Mouse (Mus musculus): ENCODE measurements around the gene 4930452B06Rik. TPM values are rescaled to one million over a fixed set of nuclear protein-coding genes. Genes with fewer than 3 reads are reported as not detected.

Gene 4930452B06Rik
- polyA plus RNA-seq, 1 experiment from 2014 or later: 4.6 TPM

GRCm38 (mm10) chr14:8514071-8514470 lies 152.0 kb downstream of the 4930452B06Rik start:
- H3K27ac ChIP-seq: no peak overlapping the region
- no peak overlapping the region for H3K9ac ChIP-seq
- no peaks in the 10 kb centered on the region for H3K27me3 ChIP-seq
- 94% methylated on average over 3 of the region's 3 CpGs for WGBS
- H3K4me2 ChIP-seq: no peak overlapping the region
- no peak overlapping the region for H3K4me3 ChIP-seq
- no peaks in the 10 kb centered on the region for H3K9me3 ChIP-seq
- H3K4me1 ChIP-seq (replicated peaks): no peaks in the 10 kb centered on the region
- no peaks in the 10 kb centered on the region for H3K36me3 ChIP-seq
- ATAC-seq (ENCODE audit: low FRiP score): no peak

GRCm38 (mm10) chr14:8511276-8511675 lies 154.8 kb downstream of the 4930452B06Rik start:
- H3K27ac ChIP-seq: no peak overlapping the region
- no peaks in the 10 kb centered on the region for H3K9me3 ChIP-seq
- no peak overlapping the region for H3K9ac ChIP-seq
- no peaks in the 10 kb centered on the region for H3K4me1 ChIP-seq (replicated peaks)
- H3K27me3 ChIP-seq: no peaks in the 10 kb centered on the region
- no peaks in the 10 kb centered on the region for H3K36me3 ChIP-seq
- ATAC-seq (ENCODE audit: low FRiP score): no peak
- WGBS: 80% methylated on average over 4 of the region's 4 CpGs
- H3K4me3 ChIP-seq: no peak overlapping the region
- H3K4me2 ChIP-seq: no peak overlapping the region

GRCm38 (mm10) chr14:8510288-8510959 lies 155.6 kb downstream of the 4930452B06Rik start:
- Histone ChIP-seq H3K27ac (no peak overlapping the region), H3K36me3 (no peaks in the 10 kb centered on the region), H3K9me3 (no peaks in the 10 kb centered on the region), H3K4me3 (no peak overlapping the region), H3K27me3 (no peaks in the 10 kb centered on the region), H3K9ac (no peak overlapping the region), H3K4me1 (replicated peaks) (no peaks in the 10 kb centered on the region), H3K4me2 (no peak overlapping the region)
- 93% methylated on average over 10 of the region's 10 CpGs for WGBS
- ATAC-seq (ENCODE audit: low FRiP score): no peak

- no peak for ATAC-seq (ENCODE audit: low FRiP score)
Observed at GRCm38 (mm10) chr14:8508669-8509068, 157.4 kb downstream of the 4930452B06Rik start.

GRCm38 (mm10) chr14:8504206-8504605 lies 161.8 kb downstream of the 4930452B06Rik start:
- Histone ChIP-seq H3K4me2 (no peak overlapping the region), H3K4me3 (no peak overlapping the region), H3K27me3 (no peaks in the 10 kb centered on the region), H3K27ac (no peak overlapping the region), H3K4me1 (replicated peaks) (no peaks in the 10 kb centered on the region), H3K9me3 (no peaks in the 10 kb centered on the region), H3K9ac (no peak overlapping the region), H3K36me3 (no peaks in the 10 kb centered on the region)
- no peak for ATAC-seq (ENCODE audit: low FRiP score)
- 88% methylated on average over 2 of the region's 2 CpGs for WGBS

More at GRCm38 (mm10) chr14:8508669-8509068, 157.4 kb downstream of the 4930452B06Rik start:
- Histone ChIP-seq H3K36me3 (no peaks in the 10 kb centered on the region), H3K4me1 (replicated peaks) (no peaks in the 10 kb centered on the region), H3K4me2 (no peak overlapping the region), H3K9ac (no peak overlapping the region), H3K27ac (no peak overlapping the region), H3K4me3 (no peak overlapping the region), H3K9me3 (no peaks in the 10 kb centered on the region), H3K27me3 (no peaks in the 10 kb centered on the region)

- no peak overlapping the region for H3K9ac ChIP-seq
- no peak overlapping the region for H3K4me2 ChIP-seq
- H3K27me3 ChIP-seq: no peaks in the 10 kb centered on the region
- WGBS: 92% methylated on average over 3 of the region's 3 CpGs
- H3K36me3 ChIP-seq: no peaks in the 10 kb centered on the region
- no peak overlapping the region for H3K27ac ChIP-seq
- H3K9me3 ChIP-seq: no peaks in the 10 kb centered on the region
- no peaks in the 10 kb centered on the region for H3K4me1 ChIP-seq (replicated peaks)
- H3K4me3 ChIP-seq: no peak overlapping the region
- no peak for ATAC-seq (ENCODE audit: low FRiP score)
Observed at GRCm38 (mm10) chr14:8503345-8503744, 162.7 kb downstream of the 4930452B06Rik start.

GRCm38 (mm10) chr14:8502496-8502895 lies 163.5 kb downstream of the 4930452B06Rik start:
- Histone ChIP-seq H3K36me3 (no peaks in the 10 kb centered on the region), H3K27ac (no peak overlapping the region), H3K4me1 (replicated peaks) (no peaks in the 10 kb centered on the region), H3K9ac (no peak overlapping the region), H3K27me3 (no peaks in the 10 kb centered on the region), H3K4me3 (no peak overlapping the region), H3K9me3 (no peaks in the 10 kb centered on the region), H3K4me2 (no peak overlapping the region)
- WGBS: 92% methylated on average over 5 of the region's 5 CpGs
- no peak for ATAC-seq (ENCODE audit: low FRiP score)

- ATAC-seq (ENCODE audit: low FRiP score): no peak
- Histone ChIP-seq H3K27me3 (no peaks in the 10 kb centered on the region), H3K36me3 (no peaks in the 10 kb centered on the region), H3K4me2 (no peak overlapping the region), H3K4me1 (replicated peaks) (no peaks in the 10 kb centered on the region), H3K4me3 (no peak overlapping the region), H3K9me3 (no peaks in the 10 kb centered on the region), H3K27ac (no peak overlapping the region), H3K9ac (no peak overlapping the region)
- WGBS: 97% methylated on average over 2 of the region's 2 CpGs
Observed at GRCm38 (mm10) chr14:8495691-8496090, 170.3 kb downstream of the 4930452B06Rik start.

GRCm38 (mm10) chr14:8494952-8495351 lies 171.1 kb downstream of the 4930452B06Rik start:
- H3K27me3 ChIP-seq: no peaks in the 10 kb centered on the region
- H3K36me3 ChIP-seq: no peaks in the 10 kb centered on the region
- H3K9ac ChIP-seq: no peak overlapping the region
- H3K9me3 ChIP-seq: no peaks in the 10 kb centered on the region
- H3K4me3 ChIP-seq: no peak overlapping the region
- H3K4me2 ChIP-seq: no peak overlapping the region
- 70% methylated on average over 4 of the region's 4 CpGs for WGBS
- no peak overlapping the region for H3K27ac ChIP-seq
- no peaks in the 10 kb centered on the region for H3K4me1 ChIP-seq (replicated peaks)
- no peak for ATAC-seq (ENCODE audit: low FRiP score)

- H3K4me3 ChIP-seq: no peak overlapping the region
- H3K9ac ChIP-seq: no peak overlapping the region
- 74% methylated on average over 1 of the region's 1 CpGs for WGBS
- ATAC-seq (ENCODE audit: low FRiP score): no peak
- no peaks in the 10 kb centered on the region for H3K36me3 ChIP-seq
- no peaks in the 10 kb centered on the region for H3K4me1 ChIP-seq (replicated peaks)
- H3K9me3 ChIP-seq: no peaks in the 10 kb centered on the region
- H3K4me2 ChIP-seq: no peak overlapping the region
- no peak overlapping the region for H3K27ac ChIP-seq
- H3K27me3 ChIP-seq: no peaks in the 10 kb centered on the region
Observed at GRCm38 (mm10) chr14:8494260-8494659, 171.8 kb downstream of the 4930452B06Rik start.

- H3K27me3 ChIP-seq: no peaks in the 10 kb centered on the region
- H3K9me3 ChIP-seq: no peaks in the 10 kb centered on the region
- 67% methylated on average over 5 of the region's 5 CpGs for WGBS
- no peak for ATAC-seq (ENCODE audit: low FRiP score)
- no peak overlapping the region for H3K4me3 ChIP-seq
- no peak overlapping the region for H3K4me2 ChIP-seq
- no peak overlapping the region for H3K9ac ChIP-seq
- no peak overlapping the region for H3K27ac ChIP-seq
- no peaks in the 10 kb centered on the region for H3K36me3 ChIP-seq
- H3K4me1 ChIP-seq (replicated peaks): peaks cover 6% of the 10 kb centered on the region
Observed at GRCm38 (mm10) chr14:8478098-8478497, 187.9 kb downstream of the 4930452B06Rik start.

GRCm38 (mm10) chr14:8477348-8477747 lies 188.7 kb downstream of the 4930452B06Rik start:
- no peak overlapping the region for H3K9ac ChIP-seq
- WGBS: 69% methylated on average over 8 of the region's 8 CpGs

GRCm38 (mm10) chr14:8476606-8477005 lies 189.4 kb downstream of the 4930452B06Rik start:
- peaks cover 6% of the 10 kb centered on the region for H3K4me1 ChIP-seq (replicated peaks)
- no peaks in the 10 kb centered on the region for H3K9me3 ChIP-seq
- H3K27me3 ChIP-seq: no peaks in the 10 kb centered on the region
- no peaks in the 10 kb centered on the region for H3K36me3 ChIP-seq
- 57% methylated on average over 3 of the region's 3 CpGs for WGBS
- no peak overlapping the region for H3K4me3 ChIP-seq
- H3K4me2 ChIP-seq: no peak overlapping the region
- H3K9ac ChIP-seq: no peak overlapping the region
- ATAC-seq (ENCODE audit: low FRiP score): no peak
- no peak overlapping the region for H3K27ac ChIP-seq

More at GRCm38 (mm10) chr14:8477348-8477747, 188.7 kb downstream of the 4930452B06Rik start:
- H3K4me3 ChIP-seq: no peak overlapping the region
- H3K4me2 ChIP-seq: no peak overlapping the region
- no peaks in the 10 kb centered on the region for H3K36me3 ChIP-seq
- peak overlapping the region; percentile 12; the same call in 1 of the 2 replicates for H3K27ac ChIP-seq
- no peak for ATAC-seq (ENCODE audit: low FRiP score)
- H3K27me3 ChIP-seq: no peaks in the 10 kb centered on the region
- H3K9me3 ChIP-seq: no peaks in the 10 kb centered on the region
- H3K4me1 ChIP-seq (replicated peaks): peaks cover 6% of the 10 kb centered on the region
